Mouse (Mus musculus) cortical plate, adult 2 months (tissue): Measurements from ENCODE around the gene Rassf8.

ENCODE experiments used
- CTCF ChIP-seq: fragments of 200-500 bp; IDR thresholded peaks from 2 replicates; pipeline ENCODE4 v1.5.1; 2011; ENCODE audit warnings: mild to moderate bottlenecking, control low read depth, low read length; ENCODE audit not compliant: insufficient read depth; ENCODE audit errors: extremely low read depth
- POLR2A ChIP-seq: fragments of 200-500 bp; IDR thresholded peaks from 2 replicates; pipeline ENCODE4 v1.6.1; 2011; ENCODE audit warnings: mild to moderate bottlenecking, low read length, control low read depth; ENCODE audit not compliant: insufficient read depth; ENCODE audit errors: extremely low read depth

DNA sequence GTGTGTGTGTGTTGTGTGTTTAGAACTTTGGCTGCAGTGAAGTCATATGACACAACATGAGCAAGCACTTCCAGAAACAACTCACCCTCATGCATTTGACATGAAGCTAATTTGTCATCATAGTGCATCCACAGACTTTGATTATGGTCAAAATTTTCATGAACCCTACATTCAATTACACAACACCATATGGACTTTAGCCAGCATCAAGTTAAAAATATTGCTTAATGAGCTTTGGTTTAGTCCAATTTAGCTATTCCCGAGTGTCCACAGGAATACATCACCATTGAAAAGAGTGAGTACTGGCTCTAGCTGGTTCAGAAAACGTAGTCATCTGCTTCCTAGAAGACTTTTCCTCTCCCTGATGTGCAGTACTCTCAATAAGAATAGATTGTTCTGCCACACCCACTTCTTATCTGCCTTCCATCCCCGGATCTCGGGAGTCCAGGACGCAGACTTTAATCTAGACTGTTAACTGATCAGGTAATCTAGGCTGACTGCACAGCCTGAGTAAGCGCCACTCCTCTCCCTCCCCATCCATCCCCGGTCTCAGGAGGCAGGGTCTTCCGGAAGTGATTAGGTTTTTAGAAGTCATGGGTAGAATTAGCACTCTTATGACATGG lies 33.7 kb downstream of the Rassf8 start:
- TF ChIP-seq POLR2A (no peak), CTCF (no peak)
